Mouse (Mus musculus) hindbrain, postnatal 0 days (tissue): ENCODE measurements at regions not wholly inside any gene's neighbourhood (a gene's known extent, or its start where the extent isn't known, plus 50 kb on each side); places are given as distances from the start of the nearest gene placed in this dataset.

Experiments used
- ATAC-seq: fragments of 200-750 bp; cut with Nextera tagmentation; 2 replicates; pipeline ENCODE4 v1.8.0; 2017; ENCODE audit warnings: mild to moderate bottlenecking, moderate TSS enrichment, moderate library complexity
- DNase-seq: peaks from one replicate; pipeline ENCODE4 v3.0.0-alpha.2; 2015; ENCODE audit warnings: low spot score
- H3K27ac ChIP-seq: fragments of 300-500 bp; sonication (generic); 2 replicates; pipeline ENCODE4 v1.5.1; 2014; ENCODE audit warnings: mild to moderate bottlenecking
- H3K27me3 ChIP-seq: fragments of 300-500 bp; sonication (generic); 2 replicates; pipeline ENCODE4 v1.6.1; 2014; ENCODE audit warnings: low read length, mixed read lengths; ENCODE audit not compliant: insufficient read depth
- H3K36me3 ChIP-seq: fragments of 300-500 bp; sonication (generic); 2 replicates; pipeline ENCODE4 v1.6.1; 2014; ENCODE audit warnings: low read length, mixed read lengths; ENCODE audit not compliant: insufficient read depth
- H3K4me1 ChIP-seq: fragments of 300-500 bp; sonication (generic); 2 replicates; pipeline ENCODE4 v1.6.1; 2014; ENCODE audit warnings: antibody characterized with exemption, low read length, mixed read lengths; ENCODE audit not compliant: insufficient read depth
- H3K4me2 ChIP-seq: fragments of 300-500 bp; sonication (generic); 2 replicates; pipeline ENCODE4 v1.6.1; 2014; ENCODE audit warnings: low read depth, mild to moderate bottlenecking, low read length, moderate library complexity, mixed read lengths
- H3K4me3 ChIP-seq: fragments of 300-500 bp; sonication (generic); 2 replicates; pipeline ENCODE4 v1.5.1; 2014; ENCODE audit warnings: low read length
- H3K9ac ChIP-seq: fragments of 300-500 bp; sonication (generic); replicated peaks from 2 replicates; pipeline ENCODE4 v1.6.1; 2014; ENCODE audit warnings: mild to moderate bottlenecking, low read length, moderate library complexity, mixed read lengths
- H3K9me3 ChIP-seq: fragments of 300-500 bp; sonication (generic); 2 replicates; pipeline ENCODE4 v1.6.1; 2016; ENCODE audit warnings: low read length, mixed read lengths
- CTCF ChIP-seq: IDR thresholded peaks from 2 replicates; pipeline ENCODE4 v1.5.1; 2016; ENCODE audit warnings: antibody characterized with exemption, control low read depth, low read depth
- WGBS: fragments of 180-500 bp; shearing (Covaris S2); extraction: QIAGEN DNeasy Blood & Tissue Kit; methylation state at CpG from one replicate; pipeline ENCODE4 v1.1.7; 2014; 5-methylcytosine and 5-hydroxymethylcytosine counted together

- 33% methylated on average over 12 of the region's 12 CpGs for WGBS
These were observed 246.5 kb downstream of the Tle3 start for GRCm38 (mm10) chr9:61618510-61619249.

GRCm38 (mm10) chr9:61617979-61618378 lies 245.8 kb downstream of the Tle3 start:
- Histone ChIP-seq H3K27ac (no peak overlapping the region), H3K9ac (no peak overlapping the region), H3K9me3 (peaks cover 2% of the 10 kb centered on the region; the same call in 1 of the 2 replicates), H3K4me1 (0 out of 2 replicates have a peak, but pooled peaks cover 7% of the 10 kb centered on the region), H3K27me3 (0 out of 2 replicates have a peak, but pooled peaks cover 5% of the 10 kb centered on the region), H3K36me3 (no peaks in the 10 kb centered on the region), H3K4me2 (no peak overlapping the region), H3K4me3 (no peak overlapping the region)
- no peak for DNase-seq
- no peak for TF ChIP-seq CTCF
- 65% methylated on average over 8 of the region's 8 CpGs for WGBS
- ATAC-seq, result no peak

More at GRCm38 (mm10) chr9:61618510-61619249, 246.5 kb downstream of the Tle3 start:
- Histone ChIP-seq H3K4me3 (no peak overlapping the region), H3K4me1 (peaks cover 7% of the 10 kb centered on the region; the same call in 1 of the 2 replicates), H3K27me3 (0 out of 2 replicates have a peak, but pooled peaks cover 5% of the 10 kb centered on the region), H3K9ac (no peak overlapping the region), H3K4me2 (no peak overlapping the region), H3K9me3 (no peaks in the 10 kb centered on the region), H3K36me3 (no peaks in the 10 kb centered on the region), H3K27ac (no peak overlapping the region)
- DNase-seq (no peak), ATAC-seq (no peak)
- no peak for TF ChIP-seq CTCF

- no peak overlapping the region for H3K4me2 ChIP-seq
- peaks cover 4% of the 10 kb centered on the region; the same call in 1 of the 2 replicates for H3K9me3 ChIP-seq
- TF ChIP-seq CTCF, result no peak
- H3K4me1 ChIP-seq, result no peaks in the 10 kb centered on the region
- H3K36me3 ChIP-seq, result no peaks in the 10 kb centered on the region
- ATAC-seq, result no peak
- no peak overlapping the region for H3K27ac ChIP-seq
- H3K9ac ChIP-seq, result no peak overlapping the region
- WGBS, result 47% methylated on average over 4 of the region's 4 CpGs
- H3K27me3 ChIP-seq, result no peaks in the 10 kb centered on the region
- H3K4me3 ChIP-seq, result no peak overlapping the region
- DNase-seq, result no peak
These were observed 243.4 kb downstream of the Tle3 start for GRCm38 (mm10) chr9:61615556-61615955.

DNA sequence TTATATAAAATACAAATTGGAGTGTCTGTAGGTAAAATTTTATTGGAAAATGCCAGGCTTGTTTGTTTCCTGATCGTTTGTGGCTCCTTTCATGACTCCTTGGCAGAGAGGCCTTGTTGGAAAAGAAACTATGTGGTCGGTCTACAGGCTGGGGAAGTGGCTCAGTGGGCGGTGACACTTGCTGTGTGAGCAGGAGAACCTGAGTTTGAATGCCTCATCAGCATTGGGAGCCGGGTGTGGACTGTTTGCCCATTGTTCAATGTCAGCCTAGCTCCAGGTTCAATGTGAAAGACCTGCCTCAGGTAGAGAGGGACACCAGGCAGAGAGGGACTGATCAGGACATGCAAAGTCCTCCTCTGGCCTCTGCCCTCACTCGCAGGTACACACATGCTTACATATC lies 235.4 kb downstream of the Tle3 start:
- no peak overlapping the region for H3K4me2 ChIP-seq
- no peak for TF ChIP-seq CTCF
- no peak overlapping the region for H3K4me3 ChIP-seq
- 79% methylated on average over 5 of the region's 5 CpGs for WGBS
- no peaks in the 10 kb centered on the region for H3K9me3 ChIP-seq
- no peak for ATAC-seq
- H3K27ac ChIP-seq, result no peak overlapping the region
- no peak for DNase-seq
- H3K36me3 ChIP-seq, result no peaks in the 10 kb centered on the region
- no peak overlapping the region for H3K9ac ChIP-seq
- no peaks in the 10 kb centered on the region for H3K4me1 ChIP-seq
- H3K27me3 ChIP-seq, result no peaks in the 10 kb centered on the region

DNA sequence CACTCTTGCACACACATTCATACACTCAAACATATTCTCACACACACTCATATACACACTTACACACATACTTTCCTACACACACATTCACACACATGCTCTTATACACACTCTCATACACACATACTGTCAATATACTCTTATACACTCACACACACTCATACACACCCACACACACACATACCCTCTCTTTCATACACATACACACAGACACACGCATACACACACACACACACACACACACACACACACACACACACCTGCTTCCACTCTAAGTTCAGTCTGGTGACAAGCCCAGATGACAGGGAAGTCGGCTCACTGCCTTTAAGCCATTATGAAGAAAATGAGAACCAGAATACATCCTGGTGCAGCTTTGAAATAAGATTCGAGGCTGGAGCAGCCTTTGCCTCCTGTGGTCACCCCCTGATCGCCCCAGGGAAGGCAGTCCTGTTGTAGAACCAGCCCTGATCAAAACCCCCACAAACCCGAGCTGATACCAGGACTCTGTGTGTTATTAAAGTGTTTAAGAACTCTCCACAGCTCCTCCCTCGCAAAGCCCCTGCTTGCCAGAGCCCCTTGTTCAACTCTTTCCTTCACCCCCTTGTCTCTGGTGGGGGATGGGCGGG lies 230.3 kb downstream of the Tle3 start:
- Histone ChIP-seq H3K4me3 (no peak overlapping the region), H3K4me2 (no peak overlapping the region), H3K36me3 (no peaks in the 10 kb centered on the region), H3K9ac (no peak overlapping the region), H3K27ac (no peak overlapping the region), H3K9me3 (no peaks in the 10 kb centered on the region), H3K27me3 (no peaks in the 10 kb centered on the region), H3K4me1 (no peaks in the 10 kb centered on the region)
- ATAC-seq, result no peak
- no peak for DNase-seq
- 45% methylated on average over 7 of the region's 7 CpGs for WGBS
- TF ChIP-seq CTCF, result no peak

DNA sequence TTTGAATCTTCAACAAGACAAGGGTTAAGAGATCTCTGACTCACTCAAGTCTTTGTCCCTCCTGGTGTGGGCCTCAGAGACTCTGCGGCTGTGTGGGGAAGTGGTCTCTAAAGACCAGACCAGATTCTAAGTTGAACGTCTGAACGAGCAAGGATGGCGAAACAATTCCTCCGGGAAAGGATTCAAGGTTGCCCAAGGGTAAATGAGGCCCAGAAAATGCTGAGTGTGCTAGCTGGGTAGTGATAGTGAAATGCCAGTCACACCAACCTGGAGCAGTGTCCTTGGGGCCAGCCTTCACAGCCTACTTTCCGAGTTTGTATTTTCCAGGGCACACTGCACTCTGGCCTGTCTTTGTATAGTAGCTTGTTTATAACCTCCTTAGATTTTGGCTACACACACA lies 229.7 kb downstream of the Tle3 start:
- no peak for TF ChIP-seq CTCF
- 69% methylated on average over 6 of the region's 6 CpGs for WGBS
- H3K4me3 ChIP-seq, result no peak overlapping the region
- H3K9ac ChIP-seq, result no peak overlapping the region
- no peak for ATAC-seq
- H3K9me3 ChIP-seq, result no peaks in the 10 kb centered on the region
- H3K36me3 ChIP-seq, result no peaks in the 10 kb centered on the region
- H3K27me3 ChIP-seq, result no peaks in the 10 kb centered on the region
- H3K27ac ChIP-seq, result no peak overlapping the region
- no peak overlapping the region for H3K4me2 ChIP-seq
- DNase-seq, result no peak
- no peaks in the 10 kb centered on the region for H3K4me1 ChIP-seq

GRCm38 (mm10) chr9:61597287-61597686 lies 225.1 kb downstream of the Tle3 start:
- peak; percentile 12; the same call in 1 of the 2 replicates for TF ChIP-seq CTCF

More at GRCm38 (mm10) chr9:61597287-61597686, 225.1 kb downstream of the Tle3 start:
- Histone ChIP-seq H3K27ac (no peak overlapping the region), H3K9me3 (no peaks in the 10 kb centered on the region), H3K27me3 (no peaks in the 10 kb centered on the region), H3K4me2 (no peak overlapping the region), H3K36me3 (no peaks in the 10 kb centered on the region), H3K4me1 (no peaks in the 10 kb centered on the region), H3K4me3 (no peak overlapping the region), H3K9ac (no peak overlapping the region)
- ATAC-seq (no peak), DNase-seq (no peak)
- WGBS, result 41% methylated on average over 7 of the region's 7 CpGs
